Mouse (Mus musculus) liver, adult 2 months (tissue): ENCODE measurements around the gene Napepld.
"Not testable (repeated sequence)": the region's sequence is repeated elsewhere in the genome, so short reads cannot be mapped to it uniquely, and the experiment has no call there.

ENCODE experiments used
- CTCF ChIP-seq: fragments of 200-500 bp; IDR thresholded peaks from 2 replicates; pipeline ENCODE4 v1.5.1; 2011; ENCODE audit warnings: low read depth, low read length, control low read depth
- POLR2A ChIP-seq: fragments of 200-500 bp; IDR thresholded peaks from 2 replicates; pipeline ENCODE4 v1.6.1; 2011; ENCODE audit warnings: low read length, control low read depth; ENCODE audit not compliant: insufficient read depth; ENCODE audit errors: extremely low read depth

GRCm38 (mm10) chr5:21614299-21614698 is 86.9 kb downstream of the Napepld start:
- not testable (repeated sequence) for TF ChIP-seq CTCF, POLR2A
